In genomic region chrX:112242916-112243315, GRCm38 (mm10) we compare ENCODE assay signal across 40 mouse cellular contexts. TPM values are rescaled to one million over a fixed set of nuclear protein-coding genes. Genes with fewer than 3 reads are reported as not detected.
"Had no signal": no experiment of that assay in that cellular context is flagged by ENCODE, and none has a peak within 500 bp of the region (broad histone marks: within the 10 kb centered on the region; RNA-seq: fewer than 3 reads in every experiment).

No protein-coding gene starts in this region.

- H3K4me1 ChIP-seq: limb, embryonic 10.5 days; limb, embryonic 12.5 days; limb, embryonic 13.5 days; limb, embryonic 15.5 days; liver, embryonic 12.5 days; liver, embryonic 13.5 days; liver, embryonic 15.5 days; lung, embryonic 15.5 days; megakaryocyte, embryonic 14.5 days; midbrain, embryonic 10.5 days; midbrain, embryonic 12.5 days; midbrain, embryonic 13.5 days; midbrain, embryonic 15.5 days had no signal

- DNase-seq: left cerebral cortex, postnatal 4 days; liver; liver, embryonic 13.5 days; liver, postnatal 0 days; lung, adult 18-20 months; lung, adult 2 months; lung, embryonic 14.5 days; lung, postnatal 10 days; lung, postnatal 14 days; lung, postnatal 36 days; lung, postnatal 4 days; midbrain, embryonic 14.5 days had no signal

- H3K27me3 ChIP-seq: limb, embryonic 12.5 days; limb, embryonic 13.5 days; limb, embryonic 15.5 days; liver, embryonic 12.5 days; liver, embryonic 13.5 days; liver, embryonic 15.5 days; lung, embryonic 15.5 days; megakaryocyte, embryonic 14.5 days; midbrain, embryonic 12.5 days; midbrain, embryonic 13.5 days; midbrain, embryonic 15.5 days had no signal

- H3K4me3 ChIP-seq: limb, embryonic 10.5 days; limb, embryonic 12.5 days; limb, embryonic 13.5 days; limb, embryonic 15.5 days; liver, embryonic 12.5 days; liver, embryonic 13.5 days; liver, embryonic 15.5 days; lung, embryonic 15.5 days; megakaryocyte, embryonic 14.5 days; midbrain, embryonic 10.5 days; midbrain, embryonic 12.5 days; midbrain, embryonic 13.5 days; midbrain, embryonic 15.5 days; myocyte had no signal

- H3K27ac ChIP-seq: limb, embryonic 10.5 days; limb, embryonic 12.5 days; limb, embryonic 13.5 days; limb, embryonic 15.5 days; liver, embryonic 12.5 days; liver, embryonic 13.5 days; liver, embryonic 14.5 days; liver, embryonic 15.5 days; lung, embryonic 15.5 days; macrophage; midbrain, embryonic 10.5 days; midbrain, embryonic 12.5 days; midbrain, embryonic 13.5 days; midbrain, embryonic 15.5 days had no signal

- H3K9ac ChIP-seq: limb, embryonic 12.5 days; limb, embryonic 13.5 days; limb, embryonic 15.5 days; liver, embryonic 12.5 days; liver, embryonic 13.5 days; liver, embryonic 14.5 days; liver, embryonic 15.5 days; liver, postnatal 0 days; lung, embryonic 14.5 days; lung, embryonic 15.5 days; midbrain, embryonic 12.5 days; midbrain, embryonic 13.5 days; midbrain, embryonic 15.5 days had no signal

- H3K36me3 ChIP-seq: limb, embryonic 10.5 days; limb, embryonic 12.5 days; limb, embryonic 13.5 days; limb, embryonic 15.5 days; liver, embryonic 12.5 days; liver, embryonic 13.5 days; liver, embryonic 15.5 days; lung, embryonic 15.5 days; midbrain, embryonic 10.5 days; midbrain, embryonic 12.5 days; midbrain, embryonic 13.5 days; midbrain, embryonic 15.5 days had no signal

- H3K9me3 ChIP-seq: limb, embryonic 10.5 days; limb, embryonic 12.5 days; limb, embryonic 13.5 days; limb, embryonic 15.5 days; liver, embryonic 12.5 days; liver, embryonic 13.5 days; liver, embryonic 15.5 days; lung, embryonic 15.5 days; midbrain, embryonic 10.5 days; midbrain, embryonic 12.5 days; midbrain, embryonic 13.5 days; midbrain, embryonic 15.5 days had no signal

RNA-seq across cellular contexts. Expression of gene 4933403O08Rik, which starts 4.1 kb away (rescaled TPM):
- total RNA-seq: left cerebral cortex, postnatal 10 days; left cerebral cortex, postnatal 14 days; left cerebral cortex, postnatal 36 days; liver, adult 2 months; megakaryocyte progenitor cell, adult 5-6 weeks; megakaryocyte, adult 5-6 weeks; megakaryocyte-erythroid progenitor cell, adult 5-6 weeks; monocyte, adult 5-6 weeks had no signal
- polyA plus RNA-seq: limb, embryonic 10.5 days; limb, embryonic 11.5 days; limb, embryonic 12.5 days; liver, adult 2 months; liver, embryonic 11.5 days; liver, embryonic 13.5 days; liver, embryonic 15.5 days; liver, postnatal 0 days; lung, adult 2 months; lung, embryonic 14.5 days; lung, embryonic 15.5 days; lung, embryonic 16.5 days; lung, postnatal 0 days; macrophage; midbrain, embryonic 10.5 days; midbrain, embryonic 11.5 days; midbrain, embryonic 12.5 days; midbrain, embryonic 13.5 days; midbrain, embryonic 14.5 days; myocyte had no signal
